Comparison of ENCODE assay signal across 17 mouse cellular contexts in genomic region chr2:60342107-60342880, GRCm38 (mm10).
"Had no signal": no experiment of that assay in that cellular context is flagged by ENCODE, and none has a peak within 500 bp of the region (broad histone marks: within the 10 kb centered on the region; RNA-seq: fewer than 3 reads in every experiment).

No protein-coding gene starts in this region.

- H3K9ac ChIP-seq: liver, embryonic 14.5 days; liver, postnatal 0 days; lung, embryonic 14.5 days; neural tube, embryonic 13.5 days had no signal

- H3K27ac ChIP-seq: left cerebral cortex, adult 2 months; liver, embryonic 14.5 days; macrophage; neural tube, embryonic 13.5 days; stomach, postnatal 0 days had no signal

- ATAC-seq: intestine, embryonic 16.5 days; liver, postnatal 0 days; lung, postnatal 0 days; midbrain, embryonic 16.5 days had no signal

- DNase-seq: kidney, adult 18-20 months; kidney, adult 9 months; layer of hippocampus, postnatal 36 days; liver, postnatal 0 days; lung, embryonic 14.5 days; thymus, postnatal 25 days had no signal

- H3K4me3 ChIP-seq: left cerebral cortex, adult 2 months; megakaryocyte, embryonic 14.5 days; myocyte; neural tube, embryonic 13.5 days had no signal

- H3K9me3 ChIP-seq: megakaryocyte, embryonic 14.5 days; neural tube, embryonic 13.5 days had no signal

- H3K36me3 ChIP-seq: neural tube, embryonic 13.5 days had no signal

- H3K4me1 ChIP-seq: megakaryocyte, embryonic 14.5 days had no signal

- H3K27me3 ChIP-seq: megakaryocyte, embryonic 14.5 days had no signal

- H3K4me2 ChIP-seq: lung, embryonic 14.5 days; midbrain, embryonic 11.5 days; neural tube, embryonic 13.5 days had no signal
